Mouse (Mus musculus): ENCODE results near the gene Btla. TPM values are rescaled to one million over a fixed set of nuclear protein-coding genes. Genes with fewer than 3 reads are reported as not detected.

Btla gene
- polyA plus RNA-seq, 1 experiment from 2014 or later = not detected

GRCm38 (mm10) chr16:45250317-45250716 lies 26.2 kb downstream of the Btla start:
- H3K27me3 ChIP-seq (ENCODE audit: control insufficient read depth, insufficient read depth, low read length) = no peaks in the 10 kb centered on the region
- H3K9ac ChIP-seq (replicated peaks; ENCODE audit: low read depth, low read length) = no peak overlapping the region
- no peak overlapping the region for H3K4me2 ChIP-seq (replicated peaks; ENCODE audit: low read depth, low read length)
- no peak for ATAC-seq (ENCODE audit: insufficient number of reproducible peaks, insufficient read depth, low FRiP score, low read depth)
- no peak overlapping the region for H3K27ac ChIP-seq (ENCODE audit: low read length)
- no peak overlapping the region for H3K4me3 ChIP-seq (ENCODE audit: low read depth, low read length)
- no peaks in the 10 kb centered on the region for H3K36me3 ChIP-seq (ENCODE audit: control insufficient read depth, insufficient read depth, low read length)
- no peaks in the 10 kb centered on the region for H3K9me3 ChIP-seq (ENCODE audit: control insufficient read depth, low read depth, low read length)
- H3K4me1 ChIP-seq (ENCODE audit: control insufficient read depth, insufficient read depth, low read length) = no peaks in the 10 kb centered on the region

- H3K27me3 ChIP-seq (ENCODE audit: control insufficient read depth, insufficient read depth, low read length) = no peaks in the 10 kb centered on the region
- no peak overlapping the region for H3K4me2 ChIP-seq (replicated peaks; ENCODE audit: low read depth, low read length)
- WGBS = 84% methylated on average over 6 of the region's 6 CpGs
- no peaks in the 10 kb centered on the region for H3K36me3 ChIP-seq (ENCODE audit: control insufficient read depth, insufficient read depth, low read length)
- ATAC-seq (ENCODE audit: insufficient number of reproducible peaks, insufficient read depth, low FRiP score, low read depth) = no peak
- H3K27ac ChIP-seq (ENCODE audit: low read length) = no peak overlapping the region
- no peaks in the 10 kb centered on the region for H3K4me1 ChIP-seq (ENCODE audit: control insufficient read depth, insufficient read depth, low read length)
- H3K9ac ChIP-seq (replicated peaks; ENCODE audit: low read depth, low read length) = no peak overlapping the region
- no peaks in the 10 kb centered on the region for H3K9me3 ChIP-seq (ENCODE audit: control insufficient read depth, low read depth, low read length)
- no peak overlapping the region for H3K4me3 ChIP-seq (ENCODE audit: low read depth, low read length)
Observed at GRCm38 (mm10) chr16:45251773-45252413, 27.8 kb downstream of the Btla start.

DNA sequence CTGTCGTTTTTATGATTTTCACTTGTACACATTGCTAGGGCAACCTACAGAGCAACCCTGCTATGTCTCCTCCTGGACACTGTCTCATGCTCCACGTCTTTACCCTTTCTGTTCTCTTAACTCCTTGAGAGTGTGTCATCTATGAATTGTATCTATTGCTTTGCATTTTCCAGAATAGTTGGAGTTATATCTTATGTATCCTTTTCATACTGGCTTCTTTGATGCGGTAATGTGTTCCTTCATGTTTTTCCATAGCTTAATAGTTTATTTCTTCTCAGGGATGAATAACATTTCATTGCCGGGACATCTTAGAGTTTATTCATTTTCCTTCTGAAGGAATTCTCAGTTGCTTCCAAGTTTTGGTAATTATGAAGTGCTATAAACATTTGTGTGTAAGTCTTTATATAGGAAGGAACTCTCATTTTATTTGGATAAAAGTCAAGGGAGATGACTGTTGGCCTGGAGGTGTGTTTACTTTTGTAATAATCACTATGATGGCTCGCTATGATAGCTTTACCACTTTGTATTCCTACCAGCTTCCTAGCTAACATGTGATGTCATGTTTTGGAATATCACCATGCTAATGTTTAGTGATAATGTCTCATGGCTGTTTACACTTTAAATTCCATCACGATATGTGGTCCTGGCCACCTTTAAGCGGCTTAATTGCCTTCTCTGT lies 31.2 kb downstream of the Btla start:
- Histone ChIP-seq H3K4me3 (ENCODE audit: low read depth, low read length) (no peak overlapping the region), H3K4me2 (replicated peaks; ENCODE audit: low read depth, low read length) (no peak overlapping the region), H3K4me1 (ENCODE audit: control insufficient read depth, insufficient read depth, low read length) (no peaks in the 10 kb centered on the region), H3K36me3 (ENCODE audit: control insufficient read depth, insufficient read depth, low read length) (no peaks in the 10 kb centered on the region), H3K27me3 (ENCODE audit: control insufficient read depth, insufficient read depth, low read length) (no peaks in the 10 kb centered on the region), H3K9ac (replicated peaks; ENCODE audit: low read depth, low read length) (no peak overlapping the region), H3K27ac (ENCODE audit: low read length) (no peak overlapping the region), H3K9me3 (ENCODE audit: control insufficient read depth, low read depth, low read length) (no peaks in the 10 kb centered on the region)
- no peak for ATAC-seq (ENCODE audit: insufficient number of reproducible peaks, insufficient read depth, low FRiP score, low read depth)
- 68% methylated on average over 7 of the region's 7 CpGs for WGBS

- 86% methylated on average over 2 of the region's 2 CpGs for WGBS
- H3K36me3 ChIP-seq (ENCODE audit: control insufficient read depth, insufficient read depth, low read length) = no peaks in the 10 kb centered on the region
- no peaks in the 10 kb centered on the region for H3K4me1 ChIP-seq (ENCODE audit: control insufficient read depth, insufficient read depth, low read length)
- no peaks in the 10 kb centered on the region for H3K27me3 ChIP-seq (ENCODE audit: control insufficient read depth, insufficient read depth, low read length)
- no peak overlapping the region for H3K4me3 ChIP-seq (ENCODE audit: low read depth, low read length)
- H3K27ac ChIP-seq (ENCODE audit: low read length) = no peak overlapping the region
- no peak for ATAC-seq (ENCODE audit: insufficient number of reproducible peaks, insufficient read depth, low FRiP score, low read depth)
- no peak overlapping the region for H3K4me2 ChIP-seq (replicated peaks; ENCODE audit: low read depth, low read length)
- no peak overlapping the region for H3K9ac ChIP-seq (replicated peaks; ENCODE audit: low read depth, low read length)
- no peaks in the 10 kb centered on the region for H3K9me3 ChIP-seq (ENCODE audit: control insufficient read depth, low read depth, low read length)
Observed at GRCm38 (mm10) chr16:45256895-45257294, 32.8 kb downstream of the Btla start.

GRCm38 (mm10) chr16:45257567-45257966 lies 33.5 kb downstream of the Btla start:
- ATAC-seq (ENCODE audit: insufficient number of reproducible peaks, insufficient read depth, low FRiP score, low read depth) = no peak
- no peak overlapping the region for H3K27ac ChIP-seq (ENCODE audit: low read length)
- WGBS = 89% methylated on average over 1 of the region's 1 CpGs

GRCm38 (mm10) chr16:45259663-45260062 lies 35.5 kb downstream of the Btla start:
- no peaks in the 10 kb centered on the region for H3K4me1 ChIP-seq (ENCODE audit: control insufficient read depth, insufficient read depth, low read length)
- no peak overlapping the region for H3K9ac ChIP-seq (replicated peaks; ENCODE audit: low read depth, low read length)
- no peak overlapping the region for H3K27ac ChIP-seq (ENCODE audit: low read length)
- no peaks in the 10 kb centered on the region for H3K27me3 ChIP-seq (ENCODE audit: control insufficient read depth, insufficient read depth, low read length)
- 89% methylated on average over 2 of the region's 2 CpGs for WGBS
- no peaks in the 10 kb centered on the region for H3K9me3 ChIP-seq (ENCODE audit: control insufficient read depth, low read depth, low read length)
- H3K36me3 ChIP-seq (ENCODE audit: control insufficient read depth, insufficient read depth, low read length) = no peaks in the 10 kb centered on the region
- no peak for ATAC-seq (ENCODE audit: insufficient number of reproducible peaks, insufficient read depth, low FRiP score, low read depth)
- H3K4me3 ChIP-seq (ENCODE audit: low read depth, low read length) = no peak overlapping the region
- no peak overlapping the region for H3K4me2 ChIP-seq (replicated peaks; ENCODE audit: low read depth, low read length)

More at GRCm38 (mm10) chr16:45257567-45257966, 33.5 kb downstream of the Btla start:
- Histone ChIP-seq H3K9ac (replicated peaks; ENCODE audit: low read depth, low read length) (no peak overlapping the region), H3K9me3 (ENCODE audit: control insufficient read depth, low read depth, low read length) (no peaks in the 10 kb centered on the region), H3K4me3 (ENCODE audit: low read depth, low read length) (no peak overlapping the region), H3K4me1 (ENCODE audit: control insufficient read depth, insufficient read depth, low read length) (no peaks in the 10 kb centered on the region), H3K27me3 (ENCODE audit: control insufficient read depth, insufficient read depth, low read length) (no peaks in the 10 kb centered on the region), H3K36me3 (ENCODE audit: control insufficient read depth, insufficient read depth, low read length) (no peaks in the 10 kb centered on the region), H3K4me2 (replicated peaks; ENCODE audit: low read depth, low read length) (no peak overlapping the region)

DNA sequence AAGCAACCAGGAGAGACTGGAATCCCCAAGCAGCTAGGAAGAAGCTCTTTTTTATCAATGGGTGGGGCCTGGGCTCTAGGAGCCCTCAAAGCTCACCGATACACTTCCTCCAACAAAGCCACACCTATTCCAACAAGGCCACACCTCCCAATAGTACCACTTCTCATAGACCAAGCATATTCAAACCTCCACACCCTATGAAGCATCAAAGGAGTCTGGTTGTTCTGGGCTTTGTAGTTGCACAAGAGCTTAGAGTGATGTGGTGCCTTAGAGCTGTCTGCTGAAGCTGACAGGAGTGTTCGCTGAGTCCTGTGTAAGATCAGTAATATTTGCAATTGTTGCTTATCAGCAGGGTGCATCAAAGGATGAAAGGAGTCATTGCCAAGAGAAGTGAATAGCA lies 37.2 kb downstream of the Btla start:
- H3K4me2 ChIP-seq (replicated peaks; ENCODE audit: low read depth, low read length) = no peak overlapping the region
- no peak overlapping the region for H3K9ac ChIP-seq (replicated peaks; ENCODE audit: low read depth, low read length)
- ATAC-seq (ENCODE audit: insufficient number of reproducible peaks, insufficient read depth, low FRiP score, low read depth) = no peak
- no peaks in the 10 kb centered on the region for H3K4me1 ChIP-seq (ENCODE audit: control insufficient read depth, insufficient read depth, low read length)
- WGBS = 78% methylated on average over 2 of the region's 2 CpGs
- H3K36me3 ChIP-seq (ENCODE audit: control insufficient read depth, insufficient read depth, low read length) = no peaks in the 10 kb centered on the region
- H3K27me3 ChIP-seq (ENCODE audit: control insufficient read depth, insufficient read depth, low read length) = no peaks in the 10 kb centered on the region
- no peak overlapping the region for H3K4me3 ChIP-seq (ENCODE audit: low read depth, low read length)
- no peak overlapping the region for H3K27ac ChIP-seq (ENCODE audit: low read length)
- H3K9me3 ChIP-seq (ENCODE audit: control insufficient read depth, low read depth, low read length) = no peaks in the 10 kb centered on the region

DNA sequence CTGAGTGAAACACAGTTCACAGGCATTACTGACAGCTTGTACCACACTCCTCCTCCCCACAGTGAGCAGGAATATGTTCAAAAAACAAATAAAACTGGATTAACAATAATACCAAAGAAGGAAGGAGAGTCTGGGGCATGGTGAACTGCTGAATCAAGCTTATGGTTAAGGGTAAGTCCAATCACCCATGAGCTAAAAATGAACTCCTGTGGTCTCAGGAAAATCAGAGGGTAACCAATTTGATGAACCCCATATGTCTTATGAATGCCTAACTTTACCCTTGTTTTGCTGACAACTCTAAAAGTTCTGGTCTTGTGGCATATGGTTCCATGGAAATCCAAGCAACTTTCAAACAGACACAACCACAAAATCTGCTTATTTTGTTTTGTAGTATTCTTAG lies 37.9 kb downstream of the Btla start:
- ATAC-seq (ENCODE audit: insufficient number of reproducible peaks, insufficient read depth, low FRiP score, low read depth) = no peak
- no peaks in the 10 kb centered on the region for H3K9me3 ChIP-seq (ENCODE audit: control insufficient read depth, low read depth, low read length)
- H3K4me3 ChIP-seq (ENCODE audit: low read depth, low read length) = no peak overlapping the region
- H3K27ac ChIP-seq (ENCODE audit: low read length) = no peak overlapping the region
- H3K4me2 ChIP-seq (replicated peaks; ENCODE audit: low read depth, low read length) = no peak overlapping the region
- H3K9ac ChIP-seq (replicated peaks; ENCODE audit: low read depth, low read length) = no peak overlapping the region
- H3K4me1 ChIP-seq (ENCODE audit: control insufficient read depth, insufficient read depth, low read length) = no peaks in the 10 kb centered on the region
- H3K27me3 ChIP-seq (ENCODE audit: control insufficient read depth, insufficient read depth, low read length) = no peaks in the 10 kb centered on the region
- H3K36me3 ChIP-seq (ENCODE audit: control insufficient read depth, insufficient read depth, low read length) = no peaks in the 10 kb centered on the region

DNA sequence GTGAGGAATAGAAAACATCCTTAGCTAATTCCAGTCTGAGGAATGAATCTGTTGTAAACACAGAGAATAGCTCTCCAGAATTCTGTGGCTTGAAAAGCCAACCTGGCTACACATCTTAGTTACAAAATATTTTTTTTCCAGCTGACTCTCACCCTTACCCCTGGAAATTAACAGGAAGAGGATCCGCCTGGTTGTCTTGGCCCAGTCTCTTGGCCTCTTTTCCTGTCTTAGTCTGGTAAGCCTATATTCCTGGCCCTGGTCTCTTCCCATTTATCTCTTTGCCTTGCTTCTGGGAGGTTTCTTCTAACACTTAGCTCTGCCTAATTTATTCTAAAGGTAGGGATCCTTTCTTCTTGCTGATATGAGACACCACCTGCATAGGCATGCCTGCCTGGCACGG lies 45.8 kb downstream of the Btla start:
- ATAC-seq (ENCODE audit: insufficient number of reproducible peaks, insufficient read depth, low FRiP score, low read depth) = no peak

More for the DNA sequence above, 45.8 kb downstream of the Btla start:
- no peaks in the 10 kb centered on the region for H3K27me3 ChIP-seq (ENCODE audit: control insufficient read depth, insufficient read depth, low read length)
- H3K4me2 ChIP-seq (replicated peaks; ENCODE audit: low read depth, low read length) = no peak overlapping the region
- H3K36me3 ChIP-seq (ENCODE audit: control insufficient read depth, insufficient read depth, low read length) = no peaks in the 10 kb centered on the region
- 54% methylated on average over 2 of the region's 2 CpGs for WGBS
- no peak overlapping the region for H3K27ac ChIP-seq (ENCODE audit: low read length)
- H3K9me3 ChIP-seq (ENCODE audit: control insufficient read depth, low read depth, low read length) = no peaks in the 10 kb centered on the region
- no peaks in the 10 kb centered on the region for H3K4me1 ChIP-seq (ENCODE audit: control insufficient read depth, insufficient read depth, low read length)
- no peak overlapping the region for H3K9ac ChIP-seq (replicated peaks; ENCODE audit: low read depth, low read length)
- H3K4me3 ChIP-seq (ENCODE audit: low read depth, low read length) = no peak overlapping the region

Measured in stomach, embryonic 14.5 days (tissue).